Mouse (Mus musculus) gastrocnemius, postnatal 25 days (tissue): ENCODE data around the gene Mgme1. TPM values are rescaled to one million over a fixed set of nuclear protein-coding genes. Genes with fewer than 3 reads are reported as not detected.
A peak's percentile ranks its signal among the peaks of the same experiment; 100 is the strongest.

Experiments
- DNase-seq: peaks from one replicate; pipeline ENCODE4 v3.0.0; 2022
- long read RNA-seq, 2 experiments: library from polyadenylated mRNA; stranded (forward); transcript quantifications; one replicate each; pipeline ENCODE4 v2.0.0; 2021
- total RNA-seq, 2 experiments: library from RNA; stranded (reverse); gene quantifications; 1 replicate in 1 of 2; 2 replicates in 1 of 2; pipeline ENCODE4 v1.2.3; 2021

Gene Mgme1
- 1 to 10 TPM; 6.0 to 6.5 TPM for total RNA-seq
- long read RNA-seq, experiment 1, transcript Mgme1-201 (5 exons, 2,840 nt) = major isoform, 5 of 19 reads
- long read RNA-seq, experiment 1, partial matches to known transcripts = 2 of 19 reads
- long read RNA-seq, experiment 1, other reads (novel, unspliced or antisense) = 9 of 19 reads
- long read RNA-seq, experiment 2, partial matches to known transcripts = 5 of 24 reads
- long read RNA-seq, experiment 2, other reads (novel, unspliced or antisense) = 15 of 24 reads

DNA sequence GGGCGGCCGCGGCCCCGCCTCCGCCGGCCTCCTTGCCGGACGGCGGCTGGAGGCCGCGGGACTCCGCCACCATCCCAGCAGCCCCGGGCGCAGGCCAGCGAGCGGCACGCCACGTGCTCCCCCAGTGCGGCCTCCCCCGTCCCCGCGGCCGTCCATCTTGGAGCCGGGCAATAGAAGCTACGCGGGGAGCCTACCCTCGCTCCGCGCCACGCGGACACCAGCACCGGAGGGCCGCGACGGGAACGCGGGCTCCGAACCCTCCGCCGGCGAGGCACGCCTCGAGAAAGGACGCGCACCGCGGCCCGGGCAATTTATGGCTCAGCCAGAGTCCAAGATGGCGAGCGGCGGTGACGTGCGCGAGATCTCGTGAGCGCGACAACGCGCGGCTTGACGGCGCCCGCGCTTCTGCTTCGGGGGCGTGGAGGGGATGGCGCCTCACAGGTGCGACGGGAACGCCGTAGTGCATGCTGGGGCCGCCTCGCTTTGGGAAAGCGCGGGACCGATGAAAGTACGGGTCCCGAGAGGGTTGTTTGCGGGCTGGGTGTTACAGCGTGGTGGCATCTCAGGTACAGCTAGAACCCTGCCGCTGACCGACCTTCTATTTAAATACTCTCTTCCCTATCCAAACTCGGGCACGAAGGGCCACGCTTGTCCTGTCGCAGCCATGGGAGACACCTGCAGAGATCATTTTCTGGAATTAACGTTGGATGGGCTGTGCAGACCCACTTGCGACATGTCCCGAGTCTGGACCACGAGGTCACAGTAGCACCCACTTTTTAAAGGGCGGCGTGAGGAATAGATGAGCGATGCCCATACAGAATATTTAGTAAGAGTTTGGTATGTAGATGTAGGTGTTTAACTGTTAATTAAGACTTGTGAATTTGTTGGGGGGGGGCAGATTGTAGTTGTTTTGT, at the start of gene Mgme1, which contains the start of gene Snx5:
Mgme1 (plus strand) TSS at position 157 of the 914 bp plus-strand sequence.
Snx5 (minus strand) TSS at position 400 of the 914 bp plus-strand sequence.
- peak; percentile 92 for DNase-seq

DNA sequence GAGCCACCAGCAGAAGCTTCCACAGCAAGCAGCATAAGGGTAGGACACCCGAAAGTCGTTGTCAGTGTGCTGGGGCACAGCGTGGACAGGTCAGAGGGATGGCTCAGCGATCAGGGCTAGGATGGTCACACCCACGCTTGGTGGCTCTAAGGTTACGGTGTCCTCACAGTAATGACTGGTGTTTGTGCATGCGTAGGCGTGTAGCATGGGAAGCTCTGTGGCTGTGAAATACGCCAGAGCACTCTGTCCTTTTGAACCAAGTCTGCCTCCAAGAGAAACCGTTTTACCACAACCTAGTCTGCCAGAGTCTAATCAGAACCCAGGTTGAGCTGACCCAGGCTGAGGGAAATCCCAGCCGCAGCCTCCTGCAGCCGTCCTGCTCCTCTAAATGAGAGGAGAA, 46.1 kb upstream of the Mgme1 start:
- DNase-seq = no peak

DNA sequence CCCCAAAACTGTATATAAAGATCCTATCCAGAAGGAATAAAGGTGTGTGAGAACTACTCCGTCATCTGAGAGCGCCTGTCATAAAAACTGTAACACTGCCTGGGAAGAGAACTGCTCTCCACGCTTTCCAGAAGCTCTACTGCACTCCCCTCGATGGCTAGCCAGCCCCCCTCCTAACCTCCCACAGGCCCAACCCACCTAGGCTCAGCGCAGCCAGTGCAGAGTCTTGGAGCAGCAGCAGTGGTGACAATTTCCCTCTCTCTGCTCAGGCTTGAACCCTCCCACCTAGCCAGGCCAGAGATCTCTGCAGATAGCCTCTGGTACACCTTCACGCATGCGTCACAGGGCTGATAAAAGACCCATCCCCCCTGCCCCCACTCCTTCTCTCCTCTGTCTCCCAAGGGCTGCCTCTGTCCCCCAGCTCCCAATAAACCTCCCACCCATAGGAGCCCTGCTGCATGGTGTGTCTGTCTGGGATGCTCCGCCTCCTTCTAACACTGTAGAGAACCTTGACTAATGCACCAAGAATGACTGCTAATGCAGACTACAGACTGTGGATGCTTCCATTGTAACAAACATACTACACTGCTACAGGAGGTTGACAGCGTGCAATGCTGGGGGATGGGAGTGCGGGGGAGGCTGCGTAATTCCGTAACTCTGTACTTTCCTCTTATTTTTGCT, 43.4 kb upstream of the Mgme1 start:
- DNase-seq = no peak

DNA sequence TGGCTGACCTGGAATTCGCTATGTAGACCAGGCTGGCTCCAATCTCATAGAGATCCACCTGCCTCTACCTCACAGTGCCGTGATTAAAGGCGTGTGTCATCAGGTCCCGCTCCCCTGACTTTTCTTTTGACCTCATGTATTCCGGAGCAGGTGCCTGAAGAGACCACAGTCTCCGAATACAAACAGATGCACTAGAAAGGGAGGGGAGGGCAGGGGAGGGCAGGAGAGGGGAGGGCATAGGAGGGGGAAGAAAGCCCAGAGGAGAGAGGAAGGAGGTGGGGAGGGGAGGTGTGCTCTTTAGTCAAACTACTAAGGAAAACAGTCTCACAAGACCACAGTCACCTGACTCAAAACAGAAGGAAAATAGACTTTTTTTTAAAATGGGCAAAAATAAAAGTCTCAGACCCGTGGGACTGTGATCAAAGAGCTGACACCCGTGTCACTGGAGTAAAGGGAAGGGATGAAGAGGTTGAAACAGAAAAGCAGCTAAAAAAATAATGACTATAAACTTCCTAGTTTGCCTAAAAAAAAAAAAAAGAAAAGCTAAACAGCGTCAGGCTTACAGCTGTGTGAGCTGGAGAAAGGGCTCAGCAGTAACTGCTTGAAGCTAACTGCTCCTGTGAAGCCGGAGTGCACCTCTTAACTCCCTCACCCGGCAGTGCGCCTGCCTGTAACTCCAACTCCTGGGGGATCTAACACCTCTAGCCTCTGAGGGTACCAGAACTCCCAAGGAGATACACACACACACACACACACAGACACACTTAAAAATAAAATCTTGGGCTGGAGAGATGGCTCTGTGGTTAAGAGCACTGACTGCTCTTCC, 41.7 kb upstream of the Mgme1 start:
- no peak for DNase-seq

DNA sequence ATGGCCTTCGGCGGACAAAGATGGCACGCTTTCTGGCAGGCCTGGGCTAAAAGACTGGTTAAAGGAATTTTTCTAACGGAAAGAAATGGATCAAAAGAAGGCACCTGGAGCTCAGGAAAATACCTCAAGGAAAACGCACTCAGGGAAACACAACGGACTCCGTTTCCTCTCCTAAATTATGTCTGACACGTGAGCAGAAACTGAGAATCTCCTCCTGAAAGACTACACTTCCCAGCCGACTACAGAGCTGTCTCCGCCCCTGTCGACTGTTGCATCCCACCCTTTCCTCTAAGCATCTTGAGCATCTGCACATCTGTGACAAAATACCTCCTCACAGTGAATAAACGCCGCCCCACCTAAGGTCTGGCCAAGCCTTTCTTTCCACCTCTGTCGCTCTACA, 40.8 kb upstream of the Mgme1 start:
- no peak for DNase-seq

DNA sequence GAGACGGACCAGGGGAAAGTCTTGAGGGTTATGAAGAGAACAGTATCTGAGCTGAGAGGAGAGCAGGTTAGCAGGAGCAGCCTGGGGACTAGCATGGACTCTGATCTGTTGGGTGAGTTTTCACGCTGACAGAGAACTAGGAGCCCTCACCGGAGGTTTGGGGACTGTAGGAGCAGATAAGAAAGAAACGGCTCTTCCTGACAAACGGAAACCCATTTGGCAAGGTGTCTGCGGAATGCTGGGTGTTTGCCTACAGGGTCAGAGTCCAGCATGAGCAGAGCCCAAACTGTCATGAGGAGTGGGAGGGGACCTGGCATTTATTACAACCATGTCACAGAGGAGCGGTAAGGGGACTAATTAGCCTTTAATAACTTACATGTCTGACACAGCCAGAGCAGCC, 40.0 kb upstream of the Mgme1 start:
- DNase-seq = no peak

DNA sequence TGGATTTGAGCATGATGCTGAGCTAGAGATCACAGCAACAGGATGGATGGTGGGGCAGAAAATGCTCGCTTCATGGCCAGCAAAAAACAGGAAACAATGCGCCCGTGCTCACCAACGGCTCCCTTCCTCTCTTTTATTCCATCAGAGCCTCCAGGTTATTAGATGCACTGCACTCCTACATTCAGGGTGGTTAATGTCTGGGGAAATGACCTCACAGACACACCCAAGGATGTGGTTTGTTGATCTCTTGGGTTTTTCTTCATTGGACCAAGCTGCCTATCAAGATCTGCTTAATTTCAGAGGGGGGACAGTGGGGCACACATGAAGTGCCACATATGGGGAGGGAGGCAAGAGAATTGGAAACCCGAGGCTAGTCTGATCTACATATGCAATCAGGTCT, 39.3 kb upstream of the Mgme1 start:
- no peak for DNase-seq

DNA sequence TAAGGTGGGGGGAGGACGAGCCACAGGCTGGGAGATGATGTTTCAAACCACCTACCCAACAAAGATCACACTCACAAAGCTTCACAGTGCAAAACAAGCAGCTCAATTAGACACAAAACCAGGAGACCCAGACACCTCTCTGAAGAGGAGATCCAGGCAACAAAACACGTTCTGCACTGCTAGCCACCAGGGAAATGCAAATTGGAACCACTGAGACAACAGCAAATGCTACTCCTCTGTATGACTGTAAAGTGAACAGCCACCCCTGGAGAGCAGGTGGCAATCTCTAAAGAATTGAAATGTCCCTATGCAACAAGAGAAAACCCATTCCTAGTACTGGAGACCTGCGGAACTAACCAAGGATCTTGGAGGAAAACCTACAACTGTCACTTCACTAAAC, 36.9 kb upstream of the Mgme1 start:
- DNase-seq = no peak

DNA sequence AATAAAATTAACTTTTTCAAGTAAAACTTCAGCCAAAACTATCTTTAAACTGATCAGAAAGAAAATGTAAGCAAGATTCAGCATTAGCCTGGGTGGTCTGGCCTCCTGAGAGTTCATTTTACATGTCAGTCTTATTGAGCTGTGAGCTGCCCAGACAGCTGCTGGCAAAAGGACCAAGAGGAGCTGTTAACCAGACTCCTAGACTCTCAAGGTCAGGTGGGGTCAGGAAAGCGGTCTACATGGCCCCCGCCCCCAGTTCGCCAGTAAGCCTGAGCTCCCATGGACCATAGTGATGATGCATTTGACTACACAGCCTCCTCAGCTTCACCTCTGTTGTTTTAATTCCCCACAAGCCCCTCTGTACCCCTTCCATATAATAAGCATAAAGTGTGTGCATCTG, 34.7 kb upstream of the Mgme1 start:
- no peak for DNase-seq

DNA sequence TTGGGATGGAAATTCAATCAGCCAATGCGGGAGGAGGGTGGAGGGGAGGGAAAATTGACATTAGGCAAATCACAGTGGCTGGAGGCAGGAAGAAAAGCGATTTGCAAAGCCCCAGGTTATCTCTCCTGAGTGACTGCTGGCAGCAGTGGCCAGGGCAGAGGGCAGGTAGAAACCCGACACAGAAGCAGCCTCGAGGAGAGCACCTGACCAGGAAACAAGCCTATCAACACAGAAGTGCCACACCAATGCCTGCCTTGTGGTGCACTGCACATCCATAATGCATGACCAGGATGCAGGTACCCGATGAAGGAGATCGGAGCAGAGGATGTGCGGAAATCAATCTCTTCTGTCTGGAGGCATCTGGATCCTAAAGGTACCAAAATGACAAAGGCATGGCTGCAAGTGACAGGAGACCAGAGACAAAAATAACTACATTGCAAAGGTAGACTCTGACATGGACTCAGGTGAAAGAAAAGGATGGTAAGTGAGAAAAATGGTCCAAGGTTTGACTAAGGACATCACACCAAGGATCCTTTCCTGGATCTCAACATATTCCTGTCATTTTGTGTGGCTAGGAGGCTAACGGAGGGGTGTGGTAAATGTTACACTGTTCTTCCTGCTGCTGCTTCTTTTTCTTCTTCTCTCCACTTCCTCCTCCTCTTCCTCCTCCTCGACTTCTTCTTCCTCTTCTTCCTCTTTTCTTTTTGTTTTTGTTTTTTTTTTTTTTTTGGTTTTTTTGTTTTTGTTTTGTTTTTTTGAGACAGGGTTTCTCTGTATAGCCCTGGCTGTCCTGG, 33.5 kb upstream of the Mgme1 start:
- no peak for DNase-seq

DNA sequence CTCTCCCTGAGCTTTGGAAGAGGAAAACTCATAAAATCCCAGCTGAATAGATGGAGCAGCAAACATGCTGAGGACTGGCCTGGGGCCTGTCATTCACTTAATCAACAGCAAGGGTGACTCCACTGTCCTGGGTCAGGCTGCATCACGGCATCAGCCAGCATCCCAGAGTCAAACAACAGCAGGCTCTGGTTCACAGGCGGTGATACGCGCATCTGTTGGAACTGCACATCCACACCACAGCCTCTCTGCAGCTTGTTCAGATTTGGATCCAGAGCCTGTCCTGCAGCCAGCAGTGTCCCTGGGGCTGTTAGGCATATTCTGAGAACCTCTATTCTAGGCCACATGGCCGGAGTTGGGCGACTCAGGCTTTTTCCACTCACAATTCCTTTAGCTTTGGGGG, 32.1 kb upstream of the Mgme1 start:
- DNase-seq = peak; percentile 86

DNA sequence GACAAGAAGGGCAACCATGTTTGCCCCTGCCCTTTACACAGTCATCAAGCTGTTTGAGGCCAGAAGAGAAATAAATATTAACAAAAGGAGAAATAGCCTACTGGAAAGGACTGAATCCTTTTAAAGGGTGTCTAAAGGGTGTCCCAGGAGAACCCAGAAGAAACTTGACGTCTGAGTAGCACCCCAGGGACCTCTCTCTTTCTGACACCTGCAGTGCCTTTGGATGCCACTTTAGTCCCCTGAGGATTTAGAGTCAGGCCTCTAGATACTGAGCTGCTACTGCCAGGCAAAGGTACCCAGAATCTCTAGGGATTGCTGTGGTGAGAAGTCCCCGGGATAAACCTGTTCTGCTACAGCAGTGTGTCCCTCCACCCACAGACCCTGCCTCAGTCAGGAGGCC, 31.1 kb upstream of the Mgme1 start:
- DNase-seq = no peak

DNA sequence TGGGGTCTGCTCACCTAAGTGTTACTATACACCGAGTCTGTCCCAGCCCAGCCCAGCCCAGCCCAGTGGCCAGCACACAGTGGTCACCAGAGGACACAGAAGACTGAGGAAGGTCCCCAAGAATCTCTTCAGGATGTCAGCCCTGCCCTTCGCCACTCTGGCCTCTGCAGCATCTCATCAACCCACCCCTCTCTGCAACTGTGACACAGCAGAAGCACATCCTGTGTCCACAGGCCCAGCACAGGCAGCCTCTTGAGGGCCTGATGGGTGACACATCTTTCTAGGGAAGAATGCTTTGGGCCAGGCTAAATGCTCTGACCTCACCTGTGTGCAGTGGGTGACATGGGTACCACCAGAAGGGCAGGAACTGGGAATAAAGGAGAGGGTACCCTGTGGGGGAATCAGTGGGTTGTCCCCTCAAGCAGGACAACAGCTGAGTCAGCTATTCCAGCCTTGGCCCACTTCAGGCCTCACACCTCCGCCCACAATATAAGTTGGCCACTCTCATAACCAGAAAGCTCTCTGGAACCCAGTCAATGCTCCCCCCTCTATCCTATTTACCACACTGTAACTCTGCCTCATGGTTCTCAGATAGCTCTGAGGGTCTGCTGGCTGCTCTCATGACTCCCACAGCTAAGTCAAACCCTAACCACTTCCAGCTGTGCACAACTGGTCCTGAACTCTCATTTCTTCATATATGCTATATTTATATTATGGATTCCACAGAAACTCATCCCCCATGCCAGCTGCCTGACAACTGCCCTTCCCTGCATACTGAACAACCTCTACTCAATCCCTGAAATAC, 30.2 kb upstream of the Mgme1 start:
- no peak for DNase-seq

DNA sequence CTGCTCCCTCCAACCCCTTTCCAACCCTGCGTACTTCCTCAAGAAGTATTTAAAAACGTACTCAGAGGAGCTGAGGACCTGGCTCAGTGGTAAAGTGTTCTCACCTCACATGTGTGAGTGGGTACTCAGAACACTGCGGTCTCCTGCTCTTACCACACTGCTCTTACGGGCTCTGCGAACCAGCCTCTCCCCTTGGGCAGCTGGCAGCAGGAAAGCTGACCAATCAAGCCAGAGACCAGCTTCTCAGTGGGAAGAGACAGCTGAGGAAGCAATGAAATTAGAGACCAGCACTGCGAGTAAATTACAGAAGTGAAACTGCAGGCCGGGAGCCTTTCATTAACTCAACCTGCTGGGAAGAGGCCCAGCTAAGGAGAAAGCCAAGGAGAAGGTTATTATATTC, 25.0 kb upstream of the Mgme1 start:
- DNase-seq = peak; percentile 62

DNA sequence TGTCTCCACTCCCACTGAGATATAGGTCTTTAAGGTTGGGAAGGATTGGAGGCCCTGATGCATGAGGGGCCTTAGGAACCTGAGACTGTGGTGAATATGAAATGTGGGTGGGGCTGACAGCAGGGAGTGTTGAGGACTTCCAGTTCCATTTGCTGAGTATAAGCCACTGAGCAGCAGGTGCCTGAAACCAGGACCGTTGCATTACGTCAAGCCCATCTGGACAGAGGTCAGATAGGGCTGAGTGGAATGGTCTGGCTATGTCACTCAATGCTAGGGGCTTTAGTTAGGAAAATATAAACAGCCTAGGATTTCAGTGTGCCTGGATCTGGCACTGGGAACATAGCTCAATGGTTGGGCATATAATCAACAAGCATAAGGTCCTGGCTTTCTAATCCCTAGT, 24.2 kb upstream of the Mgme1 start:
- DNase-seq = no peak

DNA sequence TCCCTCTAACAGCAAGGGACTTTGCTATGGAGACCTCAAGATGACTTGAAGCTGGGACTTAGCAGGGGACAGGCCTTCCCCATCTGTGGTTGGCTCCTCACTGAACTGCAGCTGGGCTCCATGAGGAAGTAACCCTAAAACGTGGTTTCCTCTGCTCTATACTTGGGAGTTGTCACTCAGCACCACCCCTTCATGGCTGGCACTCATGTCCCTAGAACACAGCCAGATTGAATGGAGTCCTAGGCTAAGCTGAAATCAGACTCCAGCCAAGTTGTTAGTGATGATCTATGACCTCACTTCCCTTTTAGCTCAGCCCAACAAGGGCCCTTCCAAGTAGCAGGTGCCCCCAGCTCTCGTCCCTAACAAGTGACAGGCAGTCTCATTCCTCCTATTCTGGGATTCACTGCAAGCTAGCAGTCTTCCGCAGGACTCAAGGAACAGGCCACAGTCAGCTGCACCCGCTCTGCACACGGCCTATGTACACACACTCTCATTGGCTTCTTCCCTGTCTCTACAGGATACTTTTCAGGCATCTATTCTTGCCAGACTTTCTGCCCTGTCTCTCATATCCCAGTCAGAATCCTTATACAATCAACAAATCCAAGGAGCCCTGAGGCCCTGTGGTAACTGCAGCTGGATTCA, 23.0 kb upstream of the Mgme1 start:
- peak; percentile 58 for DNase-seq

DNA sequence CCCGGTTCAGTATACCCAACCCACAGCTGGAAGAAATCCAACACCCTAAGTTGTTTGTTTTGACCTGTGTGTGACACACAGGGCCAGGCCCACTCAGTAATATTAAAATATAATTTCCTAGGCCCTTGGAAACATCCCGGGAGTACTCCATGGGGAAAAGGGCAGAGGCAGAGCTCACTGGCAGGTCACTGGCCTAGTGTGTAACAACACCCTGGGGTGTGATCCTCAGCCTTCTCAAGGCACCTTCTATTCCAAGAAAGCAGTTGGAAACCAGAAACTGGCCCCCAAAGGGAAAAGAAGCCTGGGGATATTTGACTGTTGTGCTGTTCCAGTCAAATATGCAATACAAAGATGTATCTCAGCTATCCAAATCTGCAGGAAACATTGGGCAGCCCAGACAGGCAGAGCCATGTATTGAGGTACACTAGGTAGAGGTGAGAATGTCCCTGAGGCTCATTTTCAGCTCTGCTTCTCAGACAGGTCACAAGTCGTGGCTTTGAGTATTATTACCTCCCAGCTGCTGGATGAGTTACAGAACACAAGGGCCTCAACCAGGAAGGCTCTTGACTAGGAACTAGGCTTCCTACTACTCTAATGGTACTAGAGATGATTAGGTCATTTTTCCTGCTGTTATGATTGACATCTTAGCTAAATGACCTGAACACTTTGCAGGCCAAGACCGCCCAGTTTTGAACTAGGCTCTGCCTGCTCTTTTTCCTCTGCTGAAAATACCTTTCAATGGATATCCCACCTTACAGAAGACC, 21.7 kb upstream of the Mgme1 start:
- DNase-seq = no peak

DNA sequence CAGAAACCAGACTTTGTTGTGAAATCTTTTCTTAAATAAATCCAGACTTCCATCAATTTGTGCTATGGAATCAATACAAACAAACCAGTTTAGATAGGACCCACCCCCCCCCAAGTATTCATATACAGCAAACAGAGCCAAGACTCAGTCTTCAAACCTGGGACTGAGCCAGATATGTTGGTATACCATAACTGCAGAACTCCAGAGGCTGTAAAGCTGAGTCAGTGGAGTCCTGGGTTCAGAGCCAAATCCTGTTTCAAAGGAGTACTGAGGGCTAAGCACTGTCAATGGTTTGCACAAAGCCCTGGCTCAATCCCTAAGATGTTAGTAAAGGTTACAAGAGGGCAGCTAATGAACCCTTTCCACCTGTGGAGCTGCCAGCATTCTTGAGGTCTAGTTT, 20.4 kb upstream of the Mgme1 start:
- DNase-seq = no peak

DNA sequence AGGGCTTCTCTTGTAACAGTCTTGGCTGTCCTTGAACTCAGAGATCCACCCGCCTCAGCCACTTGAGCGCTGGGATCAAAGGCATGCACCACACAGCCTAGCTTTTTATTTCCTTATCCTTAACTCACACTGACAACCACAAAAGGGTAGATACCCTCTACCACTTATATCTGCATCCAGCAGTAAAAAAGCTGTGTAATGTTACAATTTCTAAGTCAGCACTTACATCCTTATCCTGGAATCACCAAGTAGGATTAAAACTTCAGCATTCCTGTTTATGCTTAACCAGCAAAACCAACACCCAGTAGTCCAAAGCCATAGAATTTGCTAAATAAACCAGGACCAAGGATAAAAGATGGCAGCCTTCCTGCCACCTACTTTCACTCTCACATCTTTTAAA, 7.6 kb upstream of the Mgme1 start:
- DNase-seq = no peak
